Mouse (Mus musculus) heart, postnatal 0 days (tissue): Measurements from ENCODE around the gene Cbx1. TPM values are rescaled to one million over a fixed set of nuclear protein-coding genes. Genes with fewer than 3 reads are reported as not detected.

ENCODE experiments used
- ATAC-seq: fragments of 200-750 bp; cut with Nextera tagmentation; 2 replicates; pipeline ENCODE4 v1.8.0; 2017; ENCODE audit warnings: low read depth, moderate number of reproducible peaks, moderate library complexity; ENCODE audit not compliant: insufficient read depth
- DNase-seq: peaks from one replicate; pipeline ENCODE4 v3.0.0-alpha.2; 2016; ENCODE audit warnings: low spot score
- H3K27ac ChIP-seq: fragments of 300-500 bp; sonication (generic); 2 replicates; pipeline ENCODE4 v1.5.1; 2014; ENCODE audit warnings: low read depth, mild to moderate bottlenecking
- H3K27me3 ChIP-seq: fragments of 300-500 bp; sonication (generic); 2 replicates; pipeline ENCODE4 v1.6.1; 2014; ENCODE audit warnings: low read length, mixed read lengths; ENCODE audit not compliant: control insufficient read depth, insufficient read depth
- H3K36me3 ChIP-seq: fragments of 300-500 bp; sonication (generic); replicated peaks from 2 replicates; pipeline ENCODE4 v1.6.1; 2014; ENCODE audit warnings: low read length, mixed read lengths; ENCODE audit not compliant: control insufficient read depth, insufficient read depth
- H3K4me1 ChIP-seq: fragments of 300-500 bp; sonication (generic); 2 replicates; pipeline ENCODE4 v1.6.1; 2014; ENCODE audit warnings: antibody characterized with exemption; ENCODE audit not compliant: control insufficient read depth, insufficient read depth
- H3K4me2 ChIP-seq: fragments of 300-500 bp; sonication (generic); 2 replicates; pipeline ENCODE4 v1.6.1; 2014; ENCODE audit warnings: low read depth, mild to moderate bottlenecking, low read length, moderate library complexity
- H3K4me3 ChIP-seq: fragments of 300-500 bp; sonication (generic); 2 replicates; pipeline ENCODE4 v1.5.1; 2014; ENCODE audit warnings: low read depth, low read length
- H3K9ac ChIP-seq: fragments of 300-500 bp; sonication (generic); replicated peaks from 2 replicates; pipeline ENCODE4 v1.6.1; 2014; ENCODE audit warnings: low read depth, low read length, mixed read lengths
- H3K9me3 ChIP-seq: fragments of 300-500 bp; sonication (generic); replicated peaks from 2 replicates; pipeline ENCODE4 v1.6.1; 2016; ENCODE audit warnings: low read length; ENCODE audit not compliant: control insufficient read depth
- CTCF ChIP-seq: IDR thresholded peaks from 2 replicates; pipeline ENCODE4 v1.5.1; 2016; ENCODE audit warnings: antibody characterized with exemption, control low read depth, low read depth
- EP300 ChIP-seq: IDR thresholded peaks from 2 replicates; pipeline ENCODE4 v1.6.1; 2016; ENCODE audit warnings: antibody characterized with exemption, low read depth
- WGBS: fragments of 180-500 bp; shearing (Covaris S2); extraction: QIAGEN DNeasy Blood & Tissue Kit; methylation state at CpG from one replicate; pipeline ENCODE4 v1.1.7; 2014; 5-methylcytosine and 5-hydroxymethylcytosine counted together
- polyA plus RNA-seq: library from polyadenylated mRNA; unstranded; fragments of >200 nt; fragmentation: Nextera tagmentation; extraction: Ambion mirVana; gene quantifications from 2 replicates; pipeline ENCODE4 v1.2.1, GENCODE M21; 2015
- total RNA-seq: library from RNA; depleted of rRNA; stranded (reverse); fragments of >200 nt; gene quantifications from 2 replicates; pipeline ENCODE4 v1.2.3, GENCODE M21; 2014; ENCODE audit warnings: low replicate concordance

Cbx1 gene
- total and polyA plus RNA-seq, 2 experiments from 2014 or later, result 9.9 to 35.6 TPM

DNA sequence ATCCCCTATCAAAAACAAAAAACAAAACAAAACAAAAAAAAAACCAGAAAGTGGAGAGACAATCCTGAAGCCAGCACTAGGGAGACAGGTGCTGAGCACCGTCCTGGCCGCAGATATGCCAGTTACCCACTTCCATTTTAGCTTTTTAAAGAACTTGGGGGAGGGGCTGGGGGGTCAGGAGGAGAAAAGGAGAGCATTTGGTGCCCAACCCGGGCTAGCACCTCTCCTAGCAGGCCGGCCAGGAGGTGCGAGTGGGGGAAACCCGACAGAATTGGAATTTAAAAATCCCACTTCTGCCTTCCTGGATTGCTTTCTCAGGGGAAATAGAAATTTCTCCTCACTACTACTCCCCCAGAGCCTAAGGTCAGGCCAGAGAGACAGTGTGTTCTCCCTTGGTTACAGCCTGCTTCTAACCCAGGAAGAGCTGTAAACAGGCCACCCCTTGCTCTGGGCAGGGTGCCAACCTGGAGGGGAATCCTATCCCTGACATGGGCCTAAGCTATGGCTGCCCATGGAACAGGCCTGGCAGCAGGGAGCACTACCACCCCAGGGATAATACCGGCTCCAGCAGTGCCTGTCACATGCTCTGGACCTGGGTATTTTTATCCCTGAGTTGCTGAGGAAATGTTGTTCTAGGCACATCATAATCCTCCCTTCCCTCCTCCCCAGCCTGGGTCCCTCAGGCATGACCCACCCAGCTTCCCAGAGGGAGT lies 36.0 kb downstream of the Cbx1 start:
- peak overlapping the region; percentile 91 for H3K4me3 ChIP-seq
- H3K27ac ChIP-seq, result peak overlapping the region; percentile 99
- ATAC-seq (peak; percentile 42), DNase-seq (peak; percentile 91)
- H3K9ac ChIP-seq, result peak overlapping the region; percentile 46
- H3K36me3 ChIP-seq, result peaks cover 27% of the 10 kb centered on the region
- H3K27me3 ChIP-seq, result no peaks in the 10 kb centered on the region
- H3K4me2 ChIP-seq, result peak overlapping the region; percentile 97
- no peaks in the 10 kb centered on the region for H3K9me3 ChIP-seq
- WGBS, result 8% methylated on average over 7 of the region's 7 CpGs
- TF ChIP-seq CTCF (peak; percentile 38), EP300 (peak; percentile 89)
- H3K4me1 ChIP-seq, result peaks cover 49% of the 10 kb centered on the region

- WGBS, result 46% methylated on average over 2 of the region's 2 CpGs
- Histone ChIP-seq H3K4me3 (peak overlapping the region; percentile 91), H3K9me3 (no peaks in the 10 kb centered on the region), H3K27ac (peak overlapping the region; percentile 99), H3K36me3 (peaks cover 12% of the 10 kb centered on the region), H3K4me2 (peak overlapping the region; percentile 97), H3K4me1 (peaks cover 54% of the 10 kb centered on the region), H3K9ac (peak overlapping the region; percentile 88), H3K27me3 (no peaks in the 10 kb centered on the region)
- DNase-seq, result peak; percentile 63
- no peak for ATAC-seq
- TF ChIP-seq EP300 (no peak), CTCF (no peak)
Measured at GRCm38 (mm10) chr11:96826481-96826880, 37.6 kb downstream of the Cbx1 start.

DNA sequence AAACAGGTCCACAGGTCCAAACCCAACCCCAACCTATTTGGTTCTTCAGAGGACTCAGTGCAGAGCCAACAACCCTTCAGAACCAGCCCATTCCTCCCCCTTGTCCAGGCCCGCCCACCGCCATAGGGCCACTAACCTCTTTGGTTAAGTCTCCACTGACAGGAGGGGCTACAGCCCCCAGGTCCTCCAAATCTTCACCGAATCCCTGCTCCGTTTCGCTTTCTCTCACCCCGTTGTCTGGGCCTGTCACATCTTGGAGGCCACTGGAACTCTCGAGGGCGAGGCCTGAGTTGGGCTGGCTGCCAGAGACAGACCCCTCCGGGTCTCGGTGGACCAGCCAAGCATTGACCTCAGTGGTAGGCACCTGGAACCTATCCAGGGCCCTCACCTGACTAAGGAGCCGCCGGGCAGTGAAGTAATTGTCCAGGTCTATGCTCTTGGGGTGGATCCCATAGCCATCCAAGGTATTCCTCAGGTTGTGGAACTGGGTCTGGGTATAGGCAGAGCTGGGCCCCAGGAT lies 38.2 kb downstream of the Cbx1 start:
- ATAC-seq (no peak), DNase-seq (no peak)
- Histone ChIP-seq H3K4me1 (peaks cover 54% of the 10 kb centered on the region), H3K27ac (peak overlapping the region; percentile 99), H3K9ac (peak overlapping the region; percentile 88), H3K4me3 (peak overlapping the region; percentile 91), H3K27me3 (no peaks in the 10 kb centered on the region), H3K4me2 (peak overlapping the region; percentile 97), H3K36me3 (peaks cover 6% of the 10 kb centered on the region), H3K9me3 (no peaks in the 10 kb centered on the region)
- 38% methylated on average over 12 of the region's 12 CpGs for WGBS
- TF ChIP-seq EP300, result peak; percentile 11; the same call in 1 of the 2 replicates
- no peak for TF ChIP-seq CTCF

DNA sequence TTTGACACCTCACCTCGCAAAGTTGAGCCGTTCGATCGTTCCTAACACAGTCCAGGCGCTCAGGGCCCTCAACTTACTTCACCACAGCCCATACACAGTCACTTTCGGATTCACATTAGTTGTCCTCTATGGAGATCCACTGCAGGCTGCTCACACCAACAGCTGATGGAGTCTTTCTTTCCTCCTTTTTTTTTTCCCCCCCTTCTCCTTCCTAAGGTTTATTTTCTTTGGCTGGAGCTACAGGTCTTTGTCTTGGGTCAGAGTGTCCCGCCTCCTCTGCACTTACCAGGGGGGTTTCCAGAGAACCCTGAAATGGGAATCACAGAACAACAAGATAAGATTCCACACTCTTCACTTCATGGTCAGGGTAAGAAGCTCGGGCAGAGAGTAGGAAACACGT lies 39.0 kb downstream of the Cbx1 start:
- DNase-seq, result peak; percentile 54
- H3K36me3 ChIP-seq, result 0 out of 2 replicates have a peak, but pooled peaks cover 4% of the 10 kb centered on the region
- H3K4me2 ChIP-seq, result peak overlapping the region; percentile 97
- H3K27ac ChIP-seq, result peak overlapping the region; percentile 99
- H3K4me3 ChIP-seq, result peak overlapping the region; percentile 91
- H3K9ac ChIP-seq, result peak overlapping the region; percentile 88
- 12% methylated on average over 9 of the region's 9 CpGs for WGBS
- no peak for ATAC-seq
- peaks cover 52% of the 10 kb centered on the region for H3K4me1 ChIP-seq
- no peaks in the 10 kb centered on the region for H3K27me3 ChIP-seq
- H3K9me3 ChIP-seq, result no peaks in the 10 kb centered on the region
- TF ChIP-seq EP300 (no peak), CTCF (no peak)

DNA sequence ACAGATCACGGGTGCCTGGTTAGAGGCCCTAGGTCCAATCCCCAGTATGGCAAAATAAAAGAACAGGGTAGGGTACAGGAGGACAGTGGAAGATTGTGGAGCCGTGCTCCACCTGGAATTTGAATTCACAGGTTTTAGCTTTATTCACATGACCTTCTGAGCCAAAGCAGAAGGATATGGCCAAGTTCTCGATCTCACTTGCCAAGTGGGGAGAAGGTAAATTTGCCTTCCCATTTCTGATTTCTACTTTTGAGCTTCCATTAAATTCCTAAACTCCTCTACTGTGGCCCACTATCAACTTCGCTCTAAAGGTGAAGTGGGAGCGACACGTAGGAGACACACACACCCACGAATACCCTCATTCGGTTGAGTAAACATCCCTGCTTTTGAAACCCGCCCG lies 40.0 kb downstream of the Cbx1 start:
- H3K4me2 ChIP-seq, result peak overlapping the region; percentile 97
- TF ChIP-seq EP300 (peak; percentile 19; the same call in 1 of the 2 replicates), CTCF (no peak)
- peak overlapping the region; percentile 99 for H3K27ac ChIP-seq
- WGBS, result 3% methylated on average over 10 of the region's 10 CpGs
- no peaks in the 10 kb centered on the region for H3K9me3 ChIP-seq
- H3K4me3 ChIP-seq, result peak overlapping the region; percentile 91
- DNase-seq (no peak), ATAC-seq (no peak)
- peaks cover 43% of the 10 kb centered on the region for H3K4me1 ChIP-seq
- 0 out of 2 replicates have a peak, but pooled peaks cover 4% of the 10 kb centered on the region for H3K36me3 ChIP-seq
- no peaks in the 10 kb centered on the region for H3K27me3 ChIP-seq
- H3K9ac ChIP-seq, result peak overlapping the region; percentile 88
